Mouse (Mus musculus) liver, postnatal 0 days (tissue): Measurements from ENCODE around the gene Mcat. TPM values are rescaled to one million over a fixed set of nuclear protein-coding genes. Genes with fewer than 3 reads are reported as not detected.
A peak's percentile ranks its signal among the peaks of the same experiment; 100 is the strongest.

Source experiments
- ATAC-seq: fragments of 200-750 bp; cut with Nextera tagmentation; 2 replicates; pipeline ENCODE4 v1.8.0; 2017; ENCODE audit warnings: mild to moderate bottlenecking, moderate library complexity
- DNase-seq: peaks from one replicate; pipeline ENCODE4 v3.0.0-alpha.2; 2016
- H3K27ac ChIP-seq: fragments of 300-500 bp; sonication (generic); 2 replicates; pipeline ENCODE4 v1.5.1; 2014; ENCODE audit warnings: antibody characterized with exemption, moderate library complexity, mild to moderate bottlenecking, low read depth
- H3K27me3 ChIP-seq: fragments of 300-500 bp; sonication (generic); 2 replicates; pipeline ENCODE4 v1.6.1; 2014; ENCODE audit warnings: low read length, control low read depth, mixed read lengths; ENCODE audit not compliant: insufficient read depth
- H3K36me3 ChIP-seq: fragments of 300-500 bp; sonication (generic); replicated peaks from 2 replicates; pipeline ENCODE4 v1.6.1; 2014; ENCODE audit warnings: mild to moderate bottlenecking, control low read depth, low read length, moderate library complexity, mixed read lengths; ENCODE audit not compliant: insufficient read depth
- H3K4me1 ChIP-seq: fragments of 300-500 bp; sonication (generic); 2 replicates; pipeline ENCODE4 v1.6.1; 2014; ENCODE audit warnings: antibody characterized with exemption, mild to moderate bottlenecking, control low read depth; ENCODE audit not compliant: insufficient read depth
- H3K4me2 ChIP-seq: fragments of 300-500 bp; sonication (generic); 2 replicates; pipeline ENCODE4 v1.6.1; 2014; ENCODE audit warnings: low read depth, mild to moderate bottlenecking, low read length, moderate library complexity, mixed read lengths
- H3K4me3 ChIP-seq: fragments of 300-500 bp; sonication (generic); 2 replicates; pipeline ENCODE4 v1.5.1; 2014; ENCODE audit warnings: low read depth, low read length
- H3K9ac ChIP-seq: fragments of 300-500 bp; sonication (generic); replicated peaks from 2 replicates; pipeline ENCODE4 v1.6.1; 2014; ENCODE audit warnings: mild to moderate bottlenecking, moderate library complexity
- H3K9me3 ChIP-seq: fragments of 300-500 bp; sonication (generic); 2 replicates; pipeline ENCODE4 v1.6.1; 2016; ENCODE audit warnings: mild to moderate bottlenecking, control low read depth, low read length, mixed read lengths
- CTCF ChIP-seq: sonication (generic); IDR thresholded peaks from 2 replicates; pipeline ENCODE4 v1.5.1; 2016; ENCODE audit warnings: antibody characterized with exemption, low read depth
- EP300 ChIP-seq: IDR thresholded peaks from 2 replicates; pipeline ENCODE4 v1.6.1; 2016; ENCODE audit warnings: antibody characterized with exemption, low read depth, mild to moderate bottlenecking
- WGBS: fragments of 180-500 bp; shearing (Covaris S2); extraction: QIAGEN DNeasy Blood & Tissue Kit; methylation state at CpG from one replicate; pipeline ENCODE4 v1.1.7; 2014; ENCODE audit not compliant: insufficient replicate concordance; 5-methylcytosine and 5-hydroxymethylcytosine counted together
- polyA plus RNA-seq: library from polyadenylated mRNA; unstranded; fragments of >200 nt; fragmentation: Nextera tagmentation; extraction: Ambion mirVana; gene quantifications from 2 replicates; pipeline ENCODE4 v1.2.1, GENCODE M21; 2015

Gene Mcat
- polyA plus RNA-seq, 1 experiment from 2014 or later = 20.0 TPM

- WGBS = under 1% methylated on average over 61 of the region's 74 CpGs
- Histone ChIP-seq H3K9me3 (no peaks in the 10 kb centered on the region), H3K27ac (peak overlapping the region; percentile 89), H3K4me2 (peak overlapping the region; percentile 96), H3K36me3 (peaks cover 3% of the 10 kb centered on the region), H3K4me3 (peak overlapping the region; percentile 85), H3K9ac (peak overlapping the region; percentile 92), H3K27me3 (no peaks in the 10 kb centered on the region), H3K4me1 (peaks cover 11% of the 10 kb centered on the region)
- DNase-seq (peak; percentile 91), ATAC-seq (peak; percentile 92)
- TF ChIP-seq CTCF (no peak), EP300 (no peak)
Observed at GRCm38 (mm10) chr15:83555161-83555974, 8.2 kb downstream of the Mcat start.

GRCm38 (mm10) chr15:83553831-83554230 lies 9.8 kb downstream of the Mcat start:
- H3K4me1 ChIP-seq = peaks cover 11% of the 10 kb centered on the region
- ATAC-seq (no peak), DNase-seq (no peak)
- H3K4me3 ChIP-seq = no peak overlapping the region
- no peak overlapping the region for H3K9ac ChIP-seq
- peaks cover 7% of the 10 kb centered on the region for H3K36me3 ChIP-seq
- TF ChIP-seq CTCF (peak; percentile 61), EP300 (no peak)
- no peak overlapping the region for H3K4me2 ChIP-seq
- H3K27me3 ChIP-seq = no peaks in the 10 kb centered on the region
- H3K27ac ChIP-seq = no peak overlapping the region
- H3K9me3 ChIP-seq = no peaks in the 10 kb centered on the region

- no peak overlapping the region for H3K9ac ChIP-seq
- WGBS = 78% methylated on average over 2 of the region's 2 CpGs
- ATAC-seq (no peak), DNase-seq (no peak)
- peaks cover 6% of the 10 kb centered on the region for H3K4me1 ChIP-seq
- H3K9me3 ChIP-seq = no peaks in the 10 kb centered on the region
- no peak overlapping the region for H3K4me3 ChIP-seq
- no peaks in the 10 kb centered on the region for H3K27me3 ChIP-seq
- H3K27ac ChIP-seq = no peak overlapping the region
- peaks cover 31% of the 10 kb centered on the region for H3K36me3 ChIP-seq
- no peak overlapping the region for H3K4me2 ChIP-seq
- TF ChIP-seq EP300 = no peak
- no peak for TF ChIP-seq CTCF
Observed at GRCm38 (mm10) chr15:83550137-83550536, 13.4 kb downstream of the Mcat start.

GRCm38 (mm10) chr15:83547144-83547543 lies 16.4 kb downstream of the Mcat start:
- TF ChIP-seq CTCF (no peak), EP300 (no peak)
- no peak for DNase-seq
- WGBS = 86% methylated on average over 8 of the region's 8 CpGs

GRCm38 (mm10) chr15:83546029-83546428 lies 17.6 kb downstream of the Mcat start:
- TF ChIP-seq EP300 (no peak), CTCF (no peak)
- H3K9me3 ChIP-seq = no peaks in the 10 kb centered on the region
- no peak overlapping the region for H3K4me2 ChIP-seq
- no peak overlapping the region for H3K4me3 ChIP-seq
- H3K9ac ChIP-seq = no peak overlapping the region
- 90% methylated on average over 7 of the region's 7 CpGs for WGBS
- no peak overlapping the region for H3K27ac ChIP-seq
- H3K4me1 ChIP-seq = no peaks in the 10 kb centered on the region
- no peaks in the 10 kb centered on the region for H3K27me3 ChIP-seq
- ATAC-seq (0 out of 2 replicates have a peak, but pooled peaks have one; percentile 13), DNase-seq (no peak)
- peaks cover 30% of the 10 kb centered on the region for H3K36me3 ChIP-seq

More at GRCm38 (mm10) chr15:83547144-83547543, 16.4 kb downstream of the Mcat start:
- Histone ChIP-seq H3K9ac (no peak overlapping the region), H3K4me3 (no peak overlapping the region), H3K4me2 (no peak overlapping the region), H3K4me1 (no peaks in the 10 kb centered on the region), H3K36me3 (peaks cover 30% of the 10 kb centered on the region), H3K9me3 (no peaks in the 10 kb centered on the region), H3K27me3 (no peaks in the 10 kb centered on the region), H3K27ac (no peak overlapping the region)
- ATAC-seq = no peak

- Histone ChIP-seq H3K9ac (no peak overlapping the region), H3K36me3 (peaks cover 17% of the 10 kb centered on the region), H3K27me3 (no peaks in the 10 kb centered on the region), H3K9me3 (no peaks in the 10 kb centered on the region), H3K4me1 (no peaks in the 10 kb centered on the region), H3K4me2 (no peak overlapping the region), H3K27ac (no peak overlapping the region), H3K4me3 (no peak overlapping the region)
- DNase-seq = no peak
- 68% methylated on average over 9 of the region's 9 CpGs for WGBS
- TF ChIP-seq CTCF (no peak), EP300 (no peak)
- no peak for ATAC-seq
Observed at GRCm38 (mm10) chr15:83541647-83542287, 21.8 kb downstream of the Mcat start.
